Mouse (Mus musculus): ENCODE results near the gene Ppp2r3a. TPM values are rescaled to one million over a fixed set of nuclear protein-coding genes. Genes with fewer than 3 reads are reported as not detected.
A peak's percentile ranks its signal among the peaks of the same experiment; 100 is the strongest.

The Ppp2r3a gene
- polyA plus RNA-seq, 1 experiment from 2014 or later, result 16.4 TPM

DNA sequence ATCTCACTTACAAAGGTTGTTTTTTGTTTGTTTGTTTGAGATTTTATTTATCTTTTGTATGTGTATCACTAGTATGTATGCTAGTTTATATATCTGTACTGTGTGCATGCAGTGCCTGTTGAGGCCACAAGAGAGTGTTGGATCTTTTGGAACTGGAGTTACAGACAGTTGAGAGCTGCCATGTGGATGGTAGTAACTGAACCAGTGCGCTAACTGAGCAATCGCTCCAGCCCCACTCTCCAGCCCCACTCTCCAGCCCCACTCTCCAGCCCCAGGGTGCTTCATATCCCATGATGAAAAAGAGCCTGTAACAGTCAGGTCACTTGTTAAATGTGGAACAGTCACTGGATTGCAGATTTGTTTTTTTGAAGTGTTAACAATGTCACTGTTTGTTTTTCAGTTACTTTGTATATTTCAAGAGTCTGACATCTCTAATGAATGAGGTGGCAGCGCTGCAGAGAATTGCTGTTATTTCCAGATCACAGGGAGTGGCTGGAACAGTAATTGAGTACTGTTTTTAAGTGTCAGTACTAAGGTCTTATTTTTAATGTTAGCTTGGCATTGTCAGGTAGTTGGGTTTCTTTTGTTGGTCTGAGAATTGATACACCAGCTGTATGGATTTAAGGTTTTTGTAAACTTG is 171.4 kb downstream of the Ppp2r3a start:
- no peak for DNase-seq (ENCODE audit: low spot score)
- Histone ChIP-seq H3K4me3 (ENCODE audit: low read depth, low read length) (no peak overlapping the region), H3K4me2 (ENCODE audit: low read depth) (no peak overlapping the region), H3K27ac (ENCODE audit: low read depth, low read length) (no peak overlapping the region), H3K9me3 (ENCODE audit: control insufficient read depth, low read length) (no peaks in the 10 kb centered on the region), H3K4me1 (ENCODE audit: control insufficient read depth, insufficient read depth, low read length) (peaks cover 17% of the 10 kb centered on the region), H3K36me3 (ENCODE audit: control insufficient read depth, insufficient read depth, low read length) (no peaks in the 10 kb centered on the region), H3K27me3 (ENCODE audit: control insufficient read depth, insufficient read depth, low read length) (no peaks in the 10 kb centered on the region), H3K9ac (ENCODE audit: low read length) (no peak overlapping the region)
- WGBS, result 88% methylated on average over 3 of the region's 3 CpGs
- ATAC-seq (ENCODE audit: insufficient read depth, low FRiP score, low TSS enrichment), result no peak

DNA sequence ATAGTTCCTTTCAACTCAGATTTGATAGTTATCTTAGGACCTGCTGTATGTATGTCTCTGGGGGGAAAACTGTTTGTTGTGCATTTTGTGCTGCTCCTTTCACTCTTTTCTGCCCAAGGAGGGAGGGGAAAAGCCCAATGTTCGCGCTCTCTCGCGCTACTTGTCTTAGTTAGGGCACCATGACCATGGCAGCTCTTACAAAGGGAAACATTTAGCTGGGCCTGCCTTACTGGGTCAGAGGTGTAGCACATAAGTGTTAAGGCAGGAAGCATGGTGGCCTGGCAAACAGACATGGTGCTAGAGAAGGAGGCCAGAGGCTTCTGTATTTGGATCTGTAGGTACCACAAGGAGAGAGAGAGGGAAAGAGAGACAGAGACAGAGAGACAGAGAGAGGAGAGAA is 173.0 kb downstream of the Ppp2r3a start:
- peak overlapping the region; percentile 23; the same call in 1 of the 2 replicates for H3K4me3 ChIP-seq (ENCODE audit: low read depth, low read length)
- H3K4me1 ChIP-seq (ENCODE audit: control insufficient read depth, insufficient read depth, low read length), result peaks cover 17% of the 10 kb centered on the region
- 75% methylated on average over 4 of the region's 4 CpGs for WGBS
- ATAC-seq (ENCODE audit: insufficient read depth, low FRiP score, low TSS enrichment) (no peak), DNase-seq (ENCODE audit: low spot score) (no peak)
- no peak overlapping the region; the same call in 1 of the 2 replicates for H3K9ac ChIP-seq (ENCODE audit: low read length)
- peak overlapping the region; percentile 32 for H3K4me2 ChIP-seq (ENCODE audit: low read depth)
- H3K9me3 ChIP-seq (ENCODE audit: control insufficient read depth, low read length), result no peaks in the 10 kb centered on the region
- H3K36me3 ChIP-seq (ENCODE audit: control insufficient read depth, insufficient read depth, low read length), result no peaks in the 10 kb centered on the region
- no peaks in the 10 kb centered on the region for H3K27me3 ChIP-seq (ENCODE audit: control insufficient read depth, insufficient read depth, low read length)
- H3K27ac ChIP-seq (ENCODE audit: low read depth, low read length), result no peak overlapping the region

DNA sequence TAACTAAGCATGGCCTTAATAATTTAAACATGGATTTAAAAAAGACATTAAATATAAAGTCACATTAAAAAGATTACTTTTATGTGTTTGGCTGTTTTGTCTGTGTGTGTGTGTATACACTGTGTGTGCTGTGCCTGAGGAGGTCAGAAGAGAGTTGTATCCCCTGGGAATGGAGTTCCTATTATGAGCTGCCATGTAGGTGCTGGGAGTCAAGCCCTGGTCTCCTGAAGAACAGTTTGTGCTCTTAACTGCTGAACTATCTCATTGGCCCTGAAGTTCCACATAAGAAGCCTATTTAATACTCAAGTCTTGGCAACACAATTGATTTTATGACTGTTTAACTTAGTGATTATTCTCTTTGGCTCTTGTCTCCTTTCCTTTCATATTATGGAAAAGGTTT is 174.1 kb downstream of the Ppp2r3a start:
- H3K9ac ChIP-seq (ENCODE audit: low read length), result no peak overlapping the region; the same call in 1 of the 2 replicates
- no peaks in the 10 kb centered on the region for H3K27me3 ChIP-seq (ENCODE audit: control insufficient read depth, insufficient read depth, low read length)
- no peaks in the 10 kb centered on the region for H3K9me3 ChIP-seq (ENCODE audit: control insufficient read depth, low read length)
- H3K4me3 ChIP-seq (ENCODE audit: low read depth, low read length), result peak overlapping the region; percentile 97
- DNase-seq (ENCODE audit: low spot score), result no peak
- no peak for ATAC-seq (ENCODE audit: insufficient read depth, low FRiP score, low TSS enrichment)
- H3K36me3 ChIP-seq (ENCODE audit: control insufficient read depth, insufficient read depth, low read length), result no peaks in the 10 kb centered on the region
- no peak overlapping the region for H3K27ac ChIP-seq (ENCODE audit: low read depth, low read length)
- peaks cover 17% of the 10 kb centered on the region for H3K4me1 ChIP-seq (ENCODE audit: control insufficient read depth, insufficient read depth, low read length)
- peak overlapping the region; percentile 87 for H3K4me2 ChIP-seq (ENCODE audit: low read depth)

DNA sequence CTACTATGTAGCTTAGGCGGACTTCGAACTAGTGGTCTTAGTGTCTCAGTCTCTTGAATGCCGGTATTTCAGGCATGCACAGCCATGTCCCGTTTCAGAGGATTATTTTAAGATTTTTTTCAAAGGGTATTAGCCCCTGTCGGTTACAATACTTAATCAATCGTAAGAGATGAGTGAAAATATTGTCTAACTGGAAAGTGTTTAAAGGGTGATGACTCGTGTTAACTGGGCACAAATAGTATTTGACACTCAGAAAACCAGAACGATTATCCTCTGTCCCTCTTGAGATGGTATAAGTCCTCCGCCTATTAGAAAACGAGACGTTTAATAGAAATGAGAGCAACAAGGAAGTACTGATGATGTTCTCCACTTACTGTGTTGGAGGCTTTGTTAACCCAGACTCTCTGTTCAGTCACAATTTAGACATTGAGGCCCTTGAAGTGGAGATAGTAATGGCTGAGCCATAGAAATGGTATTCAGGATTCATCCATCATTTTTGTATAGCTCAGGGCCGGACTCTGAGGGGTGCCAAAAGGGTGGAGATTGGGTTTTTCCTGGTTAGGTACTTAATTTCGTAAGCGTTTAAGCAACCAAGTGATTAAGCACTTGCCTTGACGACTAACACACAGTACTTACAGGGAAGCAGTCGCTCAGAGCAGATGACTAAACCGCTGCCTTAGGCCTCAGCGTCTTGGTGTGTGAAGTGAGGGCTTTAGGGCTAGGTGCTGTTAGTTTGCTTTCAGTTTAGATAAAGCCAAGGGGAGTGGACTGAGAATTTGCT is 175.3 kb downstream of the Ppp2r3a start:
- H3K9me3 ChIP-seq (ENCODE audit: control insufficient read depth, low read length), result no peaks in the 10 kb centered on the region
- H3K4me1 ChIP-seq (ENCODE audit: control insufficient read depth, insufficient read depth, low read length), result peaks cover 17% of the 10 kb centered on the region
- peak overlapping the region; percentile 87 for H3K4me2 ChIP-seq (ENCODE audit: low read depth)
- WGBS, result 1% methylated on average over 18 of the region's 18 CpGs
- H3K9ac ChIP-seq (ENCODE audit: low read length), result peak overlapping the region; percentile 97
- no peak for ATAC-seq (ENCODE audit: insufficient read depth, low FRiP score, low TSS enrichment)
- peak; percentile 15 for DNase-seq (ENCODE audit: low spot score)
- H3K27me3 ChIP-seq (ENCODE audit: control insufficient read depth, insufficient read depth, low read length), result no peaks in the 10 kb centered on the region
- H3K36me3 ChIP-seq (ENCODE audit: control insufficient read depth, insufficient read depth, low read length), result no peaks in the 10 kb centered on the region
- peak overlapping the region; percentile 97 for H3K4me3 ChIP-seq (ENCODE audit: low read depth, low read length)
- H3K27ac ChIP-seq (ENCODE audit: low read depth, low read length), result no peak overlapping the region

DNA sequence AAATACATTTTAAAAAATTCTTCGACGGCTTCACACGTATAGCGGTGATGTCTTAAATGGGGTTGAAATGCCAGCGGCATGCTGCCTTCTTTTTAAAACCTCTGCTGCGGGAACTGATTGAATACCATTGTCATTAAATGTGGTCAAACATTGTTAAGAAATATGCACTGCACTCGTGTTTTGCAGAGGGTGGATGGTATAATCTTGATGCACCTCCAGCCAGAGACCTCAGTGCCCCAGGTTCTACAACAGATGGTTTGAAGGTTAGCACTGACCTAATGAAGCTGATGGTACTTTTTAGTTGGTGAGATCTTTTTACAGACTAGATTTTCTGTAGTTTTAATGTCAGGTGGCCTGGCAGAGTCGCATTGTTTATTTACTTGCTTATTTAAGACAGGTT is 175.9 kb downstream of the Ppp2r3a start:
- H3K27ac ChIP-seq (ENCODE audit: low read depth, low read length), result no peak overlapping the region

DNA sequence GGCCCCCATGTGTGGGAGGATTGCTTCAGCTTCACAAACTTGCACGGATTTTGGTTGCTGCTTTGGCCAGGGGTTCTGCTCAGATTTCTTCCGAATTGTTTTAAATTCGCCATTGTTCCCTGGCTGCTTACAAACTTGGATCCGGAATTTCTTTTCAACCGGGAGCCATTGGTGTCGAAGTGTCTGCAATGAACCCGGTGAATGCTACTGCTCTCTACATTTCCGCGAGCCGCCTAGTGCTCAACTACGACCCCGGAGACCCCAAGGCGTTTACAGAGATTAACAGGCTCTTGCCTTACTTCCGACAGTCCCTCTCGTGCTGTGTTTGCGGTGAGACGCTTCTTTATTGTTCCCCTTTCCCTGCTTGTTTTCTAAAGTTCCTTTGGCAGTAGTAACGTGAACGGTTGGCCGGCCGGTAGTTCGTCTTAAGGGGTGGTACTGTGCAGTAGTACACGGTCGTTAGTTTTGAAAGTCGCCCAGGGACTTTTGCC is 176.5 kb downstream of the Ppp2r3a start:
- ATAC-seq (ENCODE audit: insufficient read depth, low FRiP score, low TSS enrichment) (no peak), DNase-seq (ENCODE audit: low spot score) (peak; percentile 48)
- Histone ChIP-seq H3K9ac (ENCODE audit: low read length) (peak overlapping the region; percentile 97), H3K27ac (ENCODE audit: low read depth, low read length) (peak overlapping the region; percentile 97), H3K36me3 (ENCODE audit: control insufficient read depth, insufficient read depth, low read length) (no peaks in the 10 kb centered on the region), H3K4me2 (ENCODE audit: low read depth) (peak overlapping the region; percentile 87), H3K27me3 (ENCODE audit: control insufficient read depth, insufficient read depth, low read length) (no peaks in the 10 kb centered on the region), H3K4me1 (ENCODE audit: control insufficient read depth, insufficient read depth, low read length) (peaks cover 17% of the 10 kb centered on the region), H3K4me3 (ENCODE audit: low read depth, low read length) (peak overlapping the region; percentile 97), H3K9me3 (ENCODE audit: control insufficient read depth, low read length) (no peaks in the 10 kb centered on the region)
- under 1% methylated on average over 25 of the region's 25 CpGs for WGBS

More for the DNA sequence above, 175.9 kb downstream of the Ppp2r3a start:
- DNase-seq (ENCODE audit: low spot score) (no peak), ATAC-seq (ENCODE audit: insufficient read depth, low FRiP score, low TSS enrichment) (no peak)
- Histone ChIP-seq H3K4me2 (ENCODE audit: low read depth) (peak overlapping the region; percentile 87), H3K9ac (ENCODE audit: low read length) (peak overlapping the region; percentile 97), H3K36me3 (ENCODE audit: control insufficient read depth, insufficient read depth, low read length) (no peaks in the 10 kb centered on the region), H3K27me3 (ENCODE audit: control insufficient read depth, insufficient read depth, low read length) (no peaks in the 10 kb centered on the region), H3K4me3 (ENCODE audit: low read depth, low read length) (peak overlapping the region; percentile 97), H3K9me3 (ENCODE audit: control insufficient read depth, low read length) (no peaks in the 10 kb centered on the region), H3K4me1 (ENCODE audit: control insufficient read depth, insufficient read depth, low read length) (peaks cover 17% of the 10 kb centered on the region)
- under 1% methylated on average over 8 of the region's 8 CpGs for WGBS

DNA sequence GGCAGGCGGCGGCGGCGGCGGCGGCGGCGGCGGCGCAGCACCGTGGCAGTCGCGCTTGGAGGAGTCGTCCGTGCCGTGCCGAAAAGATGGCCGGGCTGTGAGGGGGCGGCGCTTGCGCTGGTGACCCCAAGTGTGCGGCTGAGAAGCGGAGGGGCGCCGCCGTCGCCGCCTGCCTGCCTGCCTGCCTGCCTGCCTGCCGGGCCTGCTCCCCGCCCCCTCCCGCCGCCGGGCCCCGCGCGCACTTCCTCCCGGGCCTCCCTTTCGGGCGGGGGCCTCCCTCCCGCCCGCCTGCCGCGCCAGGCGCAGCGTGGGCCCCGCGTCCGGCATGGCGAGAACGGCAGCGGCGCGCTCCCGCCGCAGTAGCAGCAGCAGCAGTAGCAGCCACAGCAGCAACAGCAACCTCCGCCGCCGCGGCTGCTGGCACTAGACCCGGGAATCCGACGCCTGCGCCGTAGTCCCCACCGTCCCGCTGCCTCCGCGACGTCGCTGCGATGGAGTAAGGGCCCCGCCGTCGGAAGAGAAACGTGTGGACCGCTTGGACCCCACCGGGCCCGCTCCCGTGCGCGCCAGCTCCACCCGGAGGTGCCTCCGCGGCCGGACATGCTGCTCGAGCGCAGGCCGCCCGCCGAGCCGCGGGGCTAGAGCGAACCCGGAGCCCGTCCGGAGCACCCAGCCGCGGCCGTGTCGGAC is 177.1 kb downstream of the Ppp2r3a start:
- under 1% methylated on average over 56 of the region's 100 CpGs for WGBS
- H3K9me3 ChIP-seq (ENCODE audit: control insufficient read depth, low read length), result no peaks in the 10 kb centered on the region

DNA sequence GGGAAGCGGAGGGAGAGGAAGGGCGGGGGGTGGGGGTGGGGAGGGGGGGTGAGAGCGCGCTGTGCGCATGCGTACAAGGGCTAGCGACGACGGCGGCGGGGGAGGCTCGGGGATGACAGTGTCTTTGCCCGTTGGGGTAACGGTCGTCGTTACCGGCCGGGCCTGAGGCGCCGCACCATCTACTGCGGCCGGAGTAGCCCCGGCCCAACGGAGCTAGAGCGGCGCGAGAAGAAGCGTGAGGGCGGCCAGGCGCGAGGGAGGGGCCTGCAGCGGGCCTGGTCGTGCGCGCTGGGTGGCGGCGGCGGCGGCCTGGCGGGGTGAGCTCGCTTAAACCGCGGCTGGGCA is 177.6 kb downstream of the Ppp2r3a start, which contains the start of gene Msl2:
Gene Msl2, plus strand, starts transcription at position 115 of the 345 bp plus-strand sequence.
- ATAC-seq (ENCODE audit: insufficient read depth, low FRiP score, low TSS enrichment) (peak; percentile 80), DNase-seq (ENCODE audit: low spot score) (no peak)
- H3K4me3 ChIP-seq (ENCODE audit: low read depth, low read length), result peak within 1 kb of the TSS; percentile 97
- peak within 1 kb of the TSS; percentile 87 for H3K4me2 ChIP-seq (ENCODE audit: low read depth)
- H3K9me3 ChIP-seq (ENCODE audit: control insufficient read depth, low read length), result no peaks in the 10 kb centered on the region
- peak within 1 kb of the TSS; percentile 97 for H3K27ac ChIP-seq (ENCODE audit: low read depth, low read length)
- H3K9ac ChIP-seq (ENCODE audit: low read length), result peak within 1 kb of the TSS; percentile 97
- H3K27me3 ChIP-seq (ENCODE audit: control insufficient read depth, insufficient read depth, low read length), result no peaks in the 10 kb centered on the region
- no peaks in the 10 kb centered on the region for H3K36me3 ChIP-seq (ENCODE audit: control insufficient read depth, insufficient read depth, low read length)
- 0% methylated on average over 29 of the region's 43 CpGs for WGBS
- H3K4me1 ChIP-seq (ENCODE audit: control insufficient read depth, insufficient read depth, low read length), result peaks cover 14% of the 10 kb centered on the region

More for the DNA sequence above, 177.1 kb downstream of the Ppp2r3a start:
- peak overlapping the region; percentile 97 for H3K4me3 ChIP-seq (ENCODE audit: low read depth, low read length)
- H3K27ac ChIP-seq (ENCODE audit: low read depth, low read length), result peak overlapping the region; percentile 97
- H3K4me1 ChIP-seq (ENCODE audit: control insufficient read depth, insufficient read depth, low read length), result peaks cover 17% of the 10 kb centered on the region
- no peaks in the 10 kb centered on the region for H3K36me3 ChIP-seq (ENCODE audit: control insufficient read depth, insufficient read depth, low read length)
- H3K4me2 ChIP-seq (ENCODE audit: low read depth), result peak overlapping the region; percentile 87
- H3K27me3 ChIP-seq (ENCODE audit: control insufficient read depth, insufficient read depth, low read length), result no peaks in the 10 kb centered on the region
- peak; percentile 80 for DNase-seq (ENCODE audit: low spot score)
- ATAC-seq (ENCODE audit: insufficient read depth, low FRiP score, low TSS enrichment), result peak; percentile 77
- H3K9ac ChIP-seq (ENCODE audit: low read length), result peak overlapping the region; percentile 97
